1 mouse cellular context compared by ENCODE assay signal in genomic region chr7:46009578-46009977, GRCm38 (mm10).
TF ChIP-seq lines count a peak whose summit lies in the region.

No protein-coding gene starts in this region.

TF ChIP-seq in CH12.LX, 34 proteins besides CTCF, POLR2A, EP300 and RAD21 (continued from another document):
- TF ChIP-seq IRF4 (IDR thresholded peaks at IDR 0.05; ENCODE audit: low read depth, low read length) (no peak), USF1 (IDR thresholded peaks at IDR 0.05; ENCODE audit: low read depth, low read length) (no peak), TBP (conservative IDR thresholded peaks at IDR 0.05; ENCODE audit: low read depth, low read length) (no peak), JUND (conservative IDR thresholded peaks at IDR 0.05; ENCODE audit: low read depth, low read length) (no peak), USF2 (conservative IDR thresholded peaks at IDR 0.05; ENCODE audit: low read depth, low read length) (no peak), ELF1 (IDR thresholded peaks at IDR 0.05; ENCODE audit: low read depth, low read length) (no peak)
TF ChIP-seq in CH12.LX: peak in this region for 5.
